Mouse (Mus musculus) mouse embryonic stem cell (cell line): Measurements from ENCODE around the gene Ifi35.
"Not testable (repeated sequence)": the region's sequence is repeated elsewhere in the genome, so short reads cannot be mapped to it uniquely, and the experiment has no call there.

ENCODE experiments used
- in situ Hi-C, 2 experiments: fragments of 300-500 bp; cut with MboI; formaldehyde crosslinking; loops; 1 replicate in 1 of 2; 3 replicates in 1 of 2; pipeline ENCODE4 v1.14.3; 2019 to 2020; ENCODE audit warnings: low sequenced_read_pairs in 2 of 2, low pct_unique_long_range_greater_than_20kb in 1 of 2, mixed read lengths in 1 of 2; ENCODE audit not compliant: unreplicated experiment in 1 of 2

Ifi35 gene

DNA sequence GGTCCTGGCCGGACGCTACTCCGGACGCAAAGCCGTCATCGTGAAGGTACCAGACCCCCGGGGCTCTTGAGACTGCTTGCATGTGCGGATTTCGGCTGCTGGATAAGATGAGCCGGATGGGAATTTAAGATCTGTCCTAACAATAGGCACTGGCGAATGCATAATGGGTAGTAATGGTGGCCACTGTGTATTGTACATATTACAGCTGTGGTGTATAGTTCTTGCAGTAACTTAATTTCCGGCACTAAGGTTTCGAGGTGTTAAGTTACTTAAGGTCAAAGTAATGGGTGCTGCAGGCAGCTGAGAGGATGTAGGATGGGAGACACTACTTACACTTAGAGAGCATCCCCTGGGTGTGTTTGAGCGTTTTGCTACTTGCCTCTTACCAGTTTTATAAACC, 5.4 kb upstream of the Ifi35 start:
- in situ Hi-C loops, result no loop called here

DNA sequence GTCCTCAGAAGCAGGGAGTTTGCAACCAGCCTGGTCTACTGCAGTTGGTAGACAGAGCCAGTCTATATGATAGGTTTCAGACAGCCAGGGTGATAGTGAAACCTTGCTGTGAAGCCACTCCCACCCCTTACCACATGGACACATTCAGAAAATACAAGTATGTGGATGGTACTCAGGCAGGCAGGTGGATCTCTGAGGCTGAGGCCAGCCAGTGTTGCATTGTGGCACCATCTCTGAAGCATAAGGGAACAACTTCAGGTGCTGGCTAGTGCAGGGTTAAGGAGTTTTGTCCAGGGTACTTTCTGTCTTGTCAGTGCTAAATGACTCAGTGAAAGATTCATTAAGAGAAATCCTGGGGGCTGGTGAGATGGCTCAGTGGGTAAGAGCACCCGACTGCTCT, 1.9 kb upstream of the Ifi35 start:
- in situ Hi-C loops, result no loop called here

DNA sequence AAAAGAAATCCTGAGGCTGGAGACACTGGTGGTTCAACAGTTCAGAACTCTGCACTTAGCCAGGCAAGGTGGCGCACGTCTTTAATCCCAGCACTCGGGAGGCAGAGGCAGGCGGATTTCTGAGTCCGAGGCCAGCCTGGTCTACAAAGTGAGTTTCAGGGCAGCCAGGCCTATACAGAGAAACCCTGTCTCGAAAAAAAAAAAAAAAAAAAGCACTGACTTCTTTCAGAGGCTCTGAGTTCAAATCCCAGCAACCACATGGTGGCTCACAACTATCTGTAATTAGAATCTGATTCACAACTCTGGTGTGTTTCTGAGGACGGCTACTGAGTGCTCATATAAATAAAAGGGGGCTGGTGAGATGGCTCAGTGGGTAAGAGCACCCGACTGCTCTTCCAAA, 1.3 kb upstream of the Ifi35 start:
- in situ Hi-C loops, result not testable (repeated sequence)

DNA sequence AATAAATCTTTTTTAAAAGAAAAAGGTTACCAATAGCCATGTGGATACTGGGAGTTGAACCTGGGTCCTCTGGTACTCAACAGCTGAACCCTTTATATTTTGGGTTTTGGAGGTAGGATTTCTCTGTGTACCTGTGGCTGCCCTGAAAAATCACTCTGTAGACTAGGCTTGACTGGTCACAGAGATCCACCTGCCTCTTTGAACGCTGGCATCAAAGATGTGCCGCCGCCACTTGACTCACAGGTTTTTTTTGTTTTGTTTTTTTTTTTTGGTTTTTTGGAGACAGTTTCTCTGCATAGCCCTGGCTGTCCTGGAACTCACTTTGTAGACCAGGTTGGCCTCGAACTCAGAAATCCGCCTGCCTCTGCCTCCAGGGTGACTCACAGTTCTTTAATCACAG, 421 bp upstream of the Ifi35 start:
- in situ Hi-C loops, result no loop called here

DNA sequence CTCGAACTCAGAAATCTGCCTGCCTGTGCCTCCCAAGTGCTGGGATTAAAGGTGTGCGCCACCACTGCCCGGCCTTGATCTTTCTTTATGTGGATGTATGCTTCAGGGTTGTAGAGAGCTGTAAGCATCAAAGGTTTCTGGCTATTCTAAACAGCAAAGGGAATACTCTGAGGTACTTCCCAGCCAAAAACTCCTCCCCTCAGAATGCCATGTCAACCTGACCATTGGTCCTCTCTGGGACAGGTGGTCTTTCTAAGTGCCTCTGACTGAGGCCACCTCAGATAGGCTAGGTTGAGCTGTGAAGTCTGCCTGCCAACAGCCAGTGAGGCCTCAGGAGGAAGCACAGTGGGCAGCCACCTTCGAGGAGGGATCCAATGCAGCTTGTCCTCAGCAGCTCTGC, 692 bp downstream of the Ifi35 start:
- in situ Hi-C loops, result no loop called here

DNA sequence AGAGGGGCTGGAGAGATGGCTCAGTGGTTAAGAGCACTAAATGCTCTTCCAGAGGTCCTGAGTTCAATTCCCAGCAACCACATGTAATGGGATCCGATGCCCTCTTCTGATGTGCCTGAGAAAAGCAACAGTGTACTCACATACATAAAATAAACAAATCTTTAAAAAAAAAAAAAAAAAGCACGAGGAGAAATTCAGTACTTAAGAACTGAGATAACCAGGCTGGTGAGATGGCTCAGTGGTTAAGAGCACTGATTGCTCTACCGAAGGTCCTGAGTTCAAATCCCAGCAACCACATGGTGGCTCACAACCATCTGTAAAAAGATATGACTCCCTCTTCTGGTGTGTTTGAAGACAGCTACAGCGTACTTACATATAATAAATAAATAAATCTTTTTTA, 1.4 kb downstream of the Ifi35 start:
- in situ Hi-C loops, result not testable (repeated sequence)

DNA sequence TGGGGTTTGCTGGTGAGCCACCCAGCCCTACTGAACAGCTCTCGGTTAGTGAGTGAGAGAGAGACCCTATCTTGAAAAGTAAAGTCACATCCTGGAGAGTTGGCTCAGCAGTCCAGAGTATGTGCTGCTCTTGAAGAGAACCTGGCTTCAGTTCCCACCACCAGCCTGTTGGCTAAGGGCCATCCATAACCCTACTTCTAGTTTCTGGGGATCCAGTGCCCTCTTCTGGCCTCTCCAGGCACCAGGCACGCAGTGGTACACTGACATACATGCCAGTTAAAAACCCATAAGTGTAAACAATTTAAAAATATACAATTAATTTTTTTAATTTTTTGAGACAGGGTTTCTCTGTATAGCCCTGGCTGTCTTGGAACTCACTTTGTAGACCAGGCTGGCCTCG, 2.2 kb downstream of the Ifi35 start:
- in situ Hi-C loops, result no loop called here

DNA sequence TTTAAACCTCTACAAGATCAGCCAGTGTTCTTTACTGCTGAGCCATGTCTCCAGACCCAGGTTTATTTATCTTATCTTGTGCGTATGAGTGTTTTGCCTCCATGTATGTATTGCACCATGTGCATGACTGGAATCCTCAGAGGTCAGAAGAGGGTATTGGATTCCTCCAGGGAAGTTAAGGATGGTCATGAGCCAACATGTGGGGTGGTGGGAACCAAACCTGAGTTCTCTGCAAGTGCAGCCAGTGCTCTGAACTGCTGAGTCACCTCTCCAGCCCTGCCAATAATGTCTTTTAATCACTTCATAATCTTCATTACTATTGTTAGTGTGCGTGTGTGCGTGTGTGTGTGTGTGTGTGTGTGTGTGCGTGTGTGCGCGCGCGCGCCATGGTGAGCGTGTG, 3.3 kb downstream of the Ifi35 start:
- in situ Hi-C loops, result no loop called here

DNA sequence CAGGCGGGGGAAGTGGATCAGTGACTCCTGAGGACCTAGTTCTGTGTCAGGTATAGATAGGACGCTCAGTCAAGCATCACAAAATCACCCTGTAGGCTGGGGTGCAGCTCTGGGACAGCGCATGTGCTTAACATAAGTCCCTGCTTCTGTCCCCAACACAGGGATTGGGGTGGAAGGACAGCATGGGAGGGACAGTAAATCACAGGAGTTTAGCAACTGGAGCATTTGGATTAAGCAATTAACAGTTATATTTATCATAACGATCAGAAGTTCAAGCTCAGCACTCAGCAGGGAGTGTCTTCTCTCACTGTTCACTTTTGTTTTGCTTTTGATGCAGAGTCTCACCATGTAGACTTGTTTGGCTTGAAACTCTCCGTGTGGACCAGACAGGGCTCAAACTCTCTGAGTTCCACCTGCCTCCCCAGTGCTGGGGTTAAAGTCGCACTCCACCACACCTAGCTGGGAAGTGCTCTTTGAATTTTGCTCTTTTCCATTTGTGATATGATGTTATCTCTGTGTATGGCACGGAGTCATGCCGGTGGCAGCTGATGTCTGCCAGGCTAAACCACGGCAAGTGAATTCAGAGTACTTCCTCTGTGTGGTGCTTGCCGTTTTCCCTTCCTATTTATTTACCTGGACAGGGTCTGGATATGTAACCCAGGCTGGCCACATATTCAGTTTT, 4.0 kb downstream of the Ifi35 start:
- in situ Hi-C loops, result no loop called here

DNA sequence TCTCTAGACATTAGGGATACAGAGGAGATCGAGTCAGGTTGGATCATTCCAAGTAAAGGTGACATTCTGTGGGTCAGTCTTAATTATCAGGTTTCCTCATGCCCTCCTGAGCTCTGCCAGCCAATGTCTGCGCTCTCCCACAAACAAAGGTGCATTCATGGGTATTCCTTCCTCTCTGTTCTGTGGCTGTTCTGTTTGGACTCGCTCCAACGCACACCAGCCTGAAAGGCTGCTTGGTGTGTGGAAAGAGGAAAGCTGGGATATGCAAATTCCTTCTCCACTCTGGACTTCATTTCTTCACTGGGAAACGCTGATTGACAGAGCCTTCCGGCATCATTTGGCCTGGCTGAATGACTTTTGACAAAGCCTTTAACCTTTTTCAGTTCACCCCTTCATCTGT, 6.5 kb downstream of the Ifi35 start:
- in situ Hi-C loops, result no loop called here

DNA sequence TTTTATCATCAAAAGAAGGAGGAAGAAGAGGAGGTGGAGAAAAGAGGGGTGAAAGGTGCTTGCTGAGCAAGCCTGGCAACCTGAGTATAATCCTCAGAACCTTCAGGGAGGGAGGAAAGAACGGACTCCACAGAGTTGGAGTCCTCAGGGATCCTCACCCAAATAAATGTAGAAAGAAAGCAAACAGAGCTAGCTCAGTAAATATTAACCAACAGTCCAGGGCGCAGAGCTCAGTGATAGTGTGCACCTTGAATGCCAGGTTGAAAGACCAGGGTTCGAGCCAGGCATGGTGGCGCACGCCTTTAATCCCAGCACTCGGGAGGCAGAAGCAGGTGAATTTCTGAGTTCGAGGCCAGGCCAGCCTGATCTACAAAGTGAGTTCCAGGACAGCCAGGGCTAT, 7.4 kb downstream of the Ifi35 start:
- in situ Hi-C loops, result no loop called here

DNA sequence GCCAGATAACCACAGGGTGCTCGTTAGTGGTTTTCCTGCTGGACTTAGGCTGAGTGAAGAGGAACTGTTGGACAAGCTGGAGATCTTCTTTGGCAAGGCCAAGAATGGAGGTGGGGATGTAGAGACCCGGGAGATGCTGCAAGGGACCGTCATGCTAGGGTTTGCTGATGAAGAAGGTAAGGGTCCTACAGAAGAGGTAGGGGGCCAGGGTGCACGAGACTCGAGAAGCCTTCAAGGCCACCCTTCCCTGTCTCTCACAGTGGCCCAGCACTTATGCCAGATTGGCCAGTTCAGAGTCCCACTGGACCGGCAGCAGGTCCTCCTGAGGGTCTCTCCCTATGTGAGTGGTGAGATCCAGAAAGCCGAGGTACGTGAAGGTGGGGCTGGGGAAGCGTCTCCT, 9.4 kb downstream of the Ifi35 start:
- in situ Hi-C loops, result no loop called here

DNA sequence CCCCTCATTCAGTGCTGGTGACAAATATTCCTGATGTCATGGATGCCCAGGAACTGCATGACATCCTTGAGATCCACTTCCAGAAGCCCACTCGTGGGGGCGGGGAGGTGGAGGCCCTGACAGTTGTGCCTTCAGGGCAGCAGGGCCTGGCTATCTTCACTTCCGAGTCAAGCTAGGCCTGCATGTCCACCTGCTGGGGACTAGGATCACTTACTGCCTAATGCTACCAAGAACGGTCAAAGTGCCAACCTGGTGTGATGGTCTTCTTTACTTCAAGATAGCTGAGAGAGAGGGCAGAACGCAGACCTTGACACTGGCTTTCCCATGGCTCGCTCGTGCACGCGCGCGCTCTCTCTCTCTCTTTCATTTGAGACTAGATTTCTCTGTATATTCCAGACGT, 10.0 kb downstream of the Ifi35 start:
- in situ Hi-C loops, result no loop called here

DNA sequence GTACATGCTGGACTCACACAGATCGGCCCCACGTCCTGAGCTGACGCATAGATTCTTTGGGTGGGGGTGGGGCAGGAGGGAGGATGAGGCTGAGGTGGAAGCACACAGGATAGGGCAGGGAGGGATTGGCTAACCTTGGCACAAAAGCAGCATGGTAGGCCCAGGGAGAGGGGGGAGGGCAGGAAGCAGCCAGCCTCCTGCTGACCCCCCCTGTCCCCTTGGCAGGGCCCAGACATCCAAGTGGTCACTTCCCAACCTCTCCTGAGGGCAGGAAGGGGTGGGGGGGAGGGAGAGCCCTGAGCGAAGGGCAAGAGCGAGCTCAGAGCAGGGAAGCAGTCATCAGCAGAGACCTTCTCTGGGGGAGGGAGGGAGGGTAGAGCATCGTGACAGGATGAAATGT, 11.5 kb downstream of the Ifi35 start:
- in situ Hi-C loops, result no loop called here

DNA sequence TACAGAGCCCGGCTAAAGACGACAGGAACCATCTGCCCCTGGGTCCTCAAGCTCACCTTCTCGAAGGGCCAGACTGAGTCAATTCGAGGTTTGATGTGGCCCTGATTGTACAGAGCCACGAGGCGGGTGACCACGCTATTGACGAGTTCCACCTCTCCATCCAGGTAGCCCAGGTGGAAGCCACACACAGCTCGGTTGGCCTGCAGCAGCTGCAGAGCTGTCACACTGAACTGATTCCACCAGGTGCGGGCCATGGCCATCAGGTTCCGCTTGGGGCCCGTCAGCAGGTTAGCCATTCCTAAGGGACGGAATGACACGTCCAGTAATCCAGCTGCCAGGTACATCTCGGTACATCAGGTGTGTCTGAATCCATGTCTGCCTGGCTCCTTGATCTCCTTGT, 12.1 kb downstream of the Ifi35 start:
- in situ Hi-C loops, result no loop called here

DNA sequence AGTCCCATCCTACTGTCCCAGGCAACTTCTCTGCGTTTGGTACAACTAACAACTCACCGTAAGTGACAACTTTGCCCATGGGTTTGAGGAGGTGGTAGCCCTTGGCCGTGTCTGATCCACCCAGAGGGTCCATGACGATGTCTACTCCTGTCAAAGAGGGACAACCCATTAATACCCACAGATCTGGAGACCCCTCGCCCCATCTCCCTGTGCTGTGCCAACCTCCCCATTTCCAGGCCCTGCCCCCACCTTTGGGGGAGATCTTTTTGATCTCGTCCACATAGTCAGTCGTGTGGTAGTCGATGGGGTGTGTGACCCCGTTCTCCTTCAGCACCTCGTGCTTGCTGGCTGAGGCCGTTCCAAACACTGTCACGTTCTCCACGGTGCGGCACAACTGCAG, 13.9 kb downstream of the Ifi35 start:
- in situ Hi-C loops, result no loop called here

DNA sequence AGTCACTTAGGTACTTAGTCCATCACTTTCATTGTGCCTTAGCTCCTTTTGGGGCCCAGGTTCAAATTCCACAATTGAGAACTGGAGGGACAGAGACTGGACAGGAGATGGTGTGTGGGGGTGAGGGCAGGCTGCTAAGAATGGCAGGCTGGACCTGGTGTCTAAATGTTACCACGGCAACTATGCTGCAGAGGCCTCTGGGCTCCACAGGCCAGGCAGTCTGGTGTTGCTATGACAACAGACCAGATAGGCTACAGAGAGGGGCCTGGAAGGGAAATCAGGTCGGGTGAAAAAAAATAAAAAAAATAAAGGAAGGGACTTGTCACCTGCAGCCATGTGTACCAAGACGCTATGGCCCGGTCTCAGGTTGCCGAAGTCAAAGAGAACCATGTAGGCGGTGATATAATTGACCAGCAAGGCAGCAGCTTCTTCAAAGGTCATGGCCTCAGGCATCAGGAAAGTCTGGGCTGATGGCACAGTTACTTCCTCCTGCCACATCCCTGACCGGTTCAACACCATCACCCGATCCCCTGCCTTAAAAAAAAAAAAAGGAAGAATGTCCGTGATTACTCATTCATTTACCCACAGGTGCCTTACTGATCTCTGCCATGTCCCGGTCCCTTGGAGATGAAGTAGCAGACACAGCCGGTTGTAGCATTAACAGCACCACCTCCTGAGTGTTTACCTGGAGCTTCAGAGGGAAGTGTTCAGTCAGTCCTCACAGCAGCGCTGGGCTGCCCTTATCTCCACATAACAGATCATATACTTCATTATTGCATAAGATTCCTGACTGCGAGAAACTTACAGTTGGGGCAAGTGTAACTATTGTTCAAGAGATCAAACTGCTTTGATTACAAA, 14.6 kb downstream of the Ifi35 start:
- in situ Hi-C loops, result no loop called here

DNA sequence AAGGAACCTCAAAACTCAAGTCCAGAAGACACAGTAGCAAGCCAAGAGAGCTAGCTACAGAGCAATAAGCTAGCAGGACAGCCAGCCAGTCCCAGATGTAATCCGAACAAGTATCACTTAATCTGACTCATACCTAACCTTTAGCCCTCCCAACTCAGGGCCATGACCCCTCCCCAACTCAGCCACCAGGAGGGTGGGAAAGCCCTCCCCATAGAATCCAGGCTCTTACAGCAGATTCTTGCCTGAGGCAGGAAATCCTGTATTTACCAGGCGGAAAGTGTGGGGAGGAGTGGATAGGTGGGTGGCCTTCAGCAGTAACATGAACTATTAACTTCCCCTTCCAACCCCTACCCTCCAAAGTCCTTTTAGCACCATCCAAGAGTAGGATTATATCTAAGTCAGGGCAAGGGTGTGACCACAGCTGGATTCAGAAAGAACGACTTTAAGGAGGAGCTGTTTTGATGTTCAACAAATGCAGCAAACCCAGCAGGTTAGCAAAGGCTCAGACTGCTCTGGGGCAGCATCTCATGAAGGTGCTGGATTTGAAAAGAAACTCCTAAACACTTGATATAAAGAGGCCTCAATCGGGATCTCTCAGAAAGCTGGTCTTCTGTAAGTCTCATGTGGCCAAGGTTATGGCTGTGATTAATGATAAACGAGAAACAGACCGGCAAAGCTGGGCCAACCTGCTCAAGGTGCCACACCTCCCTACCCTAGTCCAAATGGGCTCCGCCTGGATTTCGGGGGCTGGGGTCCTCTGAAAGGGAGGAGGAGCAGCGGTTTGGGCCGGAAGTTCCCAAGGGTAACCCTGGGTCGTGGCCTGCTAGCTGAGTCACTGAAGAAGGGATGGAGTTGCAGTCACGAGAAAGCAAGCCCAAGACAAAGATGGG, 16.2 kb downstream of the Ifi35 start, which contains the start of gene Rnd2:
Rnd2 (plus strand) TSS at position 789 of the 890 bp plus-strand sequence.
- in situ Hi-C loops, result no loop called here
